Mouse (Mus musculus) stomach, postnatal 0 days (tissue): ENCODE results near the gene Camsap3. TPM values are rescaled to one million over a fixed set of nuclear protein-coding genes. Genes with fewer than 3 reads are reported as not detected.
"Not testable (repeated sequence)": the region's sequence is repeated elsewhere in the genome, so short reads cannot be mapped to it uniquely, and the experiment has no call there.

ENCODE experiments used
- ATAC-seq: fragments of 200-750 bp; cut with Nextera tagmentation; 2 replicates; pipeline ENCODE4 v1.8.0; 2017; ENCODE audit not compliant: low FRiP score, low TSS enrichment
- DNase-seq: peaks from one replicate; pipeline ENCODE4 v3.0.0-alpha.2; 2016; ENCODE audit warnings: low spot score
- H3K27ac ChIP-seq: fragments of 300-500 bp; sonication (generic); replicated peaks from 2 replicates; pipeline ENCODE4 v1.5.1; 2014; ENCODE audit warnings: mild to moderate bottlenecking, control low read depth
- H3K27me3 ChIP-seq: fragments of 300-500 bp; sonication (generic); 2 replicates; pipeline ENCODE4 v1.6.1; 2014; ENCODE audit warnings: low read length; ENCODE audit not compliant: control insufficient read depth, insufficient read depth
- H3K36me3 ChIP-seq: fragments of 300-500 bp; sonication (generic); 2 replicates; pipeline ENCODE4 v1.6.1; 2014; ENCODE audit warnings: low read length, mixed read lengths; ENCODE audit not compliant: control insufficient read depth, insufficient read depth
- H3K4me1 ChIP-seq: fragments of 300-500 bp; sonication (generic); replicated peaks from 2 replicates; pipeline ENCODE4 v1.6.1; 2014; ENCODE audit warnings: antibody characterized with exemption; ENCODE audit not compliant: control insufficient read depth, insufficient read depth
- H3K4me2 ChIP-seq: fragments of 300-500 bp; sonication (generic); replicated peaks from 2 replicates; pipeline ENCODE4 v1.6.1; 2014; ENCODE audit warnings: low read depth, mild to moderate bottlenecking, control low read depth, moderate library complexity
- H3K4me3 ChIP-seq: fragments of 300-500 bp; sonication (generic); 2 replicates; pipeline ENCODE4 v1.5.1; 2014; ENCODE audit warnings: low read depth, low read length, control low read depth
- H3K9ac ChIP-seq: fragments of 300-500 bp; sonication (generic); 2 replicates; pipeline ENCODE4 v1.6.1; 2014; ENCODE audit warnings: mild to moderate bottlenecking, low read length, control low read depth, mixed read lengths
- H3K9me3 ChIP-seq: fragments of 300-500 bp; sonication (generic); 2 replicates; pipeline ENCODE4 v1.6.1; 2016; ENCODE audit warnings: low read length; ENCODE audit not compliant: control insufficient read depth
- CTCF ChIP-seq: IDR thresholded peaks from 2 replicates; pipeline ENCODE4 v1.5.1; 2016; ENCODE audit warnings: antibody characterized with exemption, low read depth, mild to moderate bottlenecking, moderate library complexity
- EP300 ChIP-seq: optimal IDR thresholded peaks from 2 replicates; pipeline ENCODE3; 2016; ENCODE audit warnings: antibody characterized with exemption
- WGBS: fragments of 180-500 bp; shearing (Covaris S2); extraction: QIAGEN DNeasy Blood & Tissue Kit; methylation state at CpG from one replicate; pipeline ENCODE4 v1.1.7; 2014; 5-methylcytosine and 5-hydroxymethylcytosine counted together
- polyA plus RNA-seq: library from polyadenylated mRNA; unstranded; fragments of >200 nt; fragmentation: Nextera tagmentation; extraction: Ambion mirVana; gene quantifications from 2 replicates; pipeline ENCODE4 v1.2.1, GENCODE M21; 2015

Camsap3 gene
- polyA plus RNA-seq, 1 experiment from 2014 or later: 14.2 TPM

GRCm38 (mm10) chr8:3579390-3580364 is 7.4 kb upstream of the Camsap3 start:
- peak overlapping the region; percentile 56 for H3K27ac ChIP-seq
- H3K4me1 ChIP-seq: no peaks in the 10 kb centered on the region
- peak; percentile 47 for DNase-seq
- no peaks in the 10 kb centered on the region for H3K27me3 ChIP-seq
- H3K4me2 ChIP-seq: no peak overlapping the region
- no peaks in the 10 kb centered on the region for H3K9me3 ChIP-seq
- ATAC-seq: peak; percentile 37; the same call in 1 of the 2 replicates
- H3K36me3 ChIP-seq: no peaks in the 10 kb centered on the region
- no peak for TF ChIP-seq CTCF
- TF ChIP-seq EP300: no peak
- whole genome bisulfite sequencing: 56% methylated on average over 9 of the region's 9 CpGs
- no peak overlapping the region for H3K4me3 ChIP-seq
- H3K9ac ChIP-seq: no peak overlapping the region

- not testable (repeated sequence) for H3K9me3 ChIP-seq, ATAC-seq, H3K4me2 ChIP-seq, H3K9ac ChIP-seq, H3K27me3 ChIP-seq, H3K36me3 ChIP-seq, H3K4me1 ChIP-seq, H3K4me3 ChIP-seq, H3K27ac ChIP-seq, DNase-seq
- 67% methylated on average over 1 of the region's 3 CpGs for WGBS
Measured at GRCm38 (mm10) chr8:3581961-3582360, 5.1 kb upstream of the Camsap3 start.

- DNase-seq (no peak), ATAC-seq (no peak)
- H3K27me3 ChIP-seq: no peaks in the 10 kb centered on the region
- H3K27ac ChIP-seq: no peak overlapping the region
- H3K9ac ChIP-seq: no peak overlapping the region
- no peak overlapping the region for H3K4me2 ChIP-seq
- no peak overlapping the region for H3K4me3 ChIP-seq
- H3K9me3 ChIP-seq: no peaks in the 10 kb centered on the region
- no peaks in the 10 kb centered on the region for H3K36me3 ChIP-seq
- H3K4me1 ChIP-seq: no peaks in the 10 kb centered on the region
- TF ChIP-seq CTCF: no peak
- TF ChIP-seq EP300: no peak
- WGBS: 75% methylated on average over 2 of the region's 2 CpGs
Measured at GRCm38 (mm10) chr8:3586452-3586851, 641 bp upstream of the Camsap3 start.

GRCm38 (mm10) chr8:3587391-3588257 is 531 bp downstream of the Camsap3 start:
- Histone ChIP-seq H3K9me3 (no peaks in the 10 kb centered on the region), H3K4me2 (peak overlapping the region; percentile 81), H3K4me3 (peak overlapping the region; percentile 68), H3K4me1 (no peaks in the 10 kb centered on the region), H3K27ac (peak overlapping the region; percentile 93), H3K27me3 (no peaks in the 10 kb centered on the region), H3K36me3 (no peaks in the 10 kb centered on the region), H3K9ac (peak overlapping the region; percentile 80)
- WGBS: under 1% methylated on average over 69 of the region's 77 CpGs
- no peak for TF ChIP-seq EP300
- TF ChIP-seq CTCF: no peak
- ATAC-seq: peak; percentile 85
- peak; percentile 91 for DNase-seq

GRCm38 (mm10) chr8:3588258-3588633 is 1.2 kb downstream of the Camsap3 start:
- Histone ChIP-seq H3K4me1 (no peaks in the 10 kb centered on the region), H3K9me3 (no peaks in the 10 kb centered on the region), H3K27ac (peak overlapping the region; percentile 93), H3K4me2 (peak overlapping the region; percentile 81), H3K4me3 (peak overlapping the region; percentile 68), H3K36me3 (no peaks in the 10 kb centered on the region), H3K9ac (peak overlapping the region; percentile 80), H3K27me3 (no peaks in the 10 kb centered on the region)
- WGBS: 15% methylated on average over 11 of the region's 11 CpGs
- TF ChIP-seq EP300 (no peak), CTCF (no peak)
- DNase-seq (no peak), ATAC-seq (peak; percentile 30)
